Mouse (Mus musculus): ENCODE results near the gene Parvb. TPM values are rescaled to one million over a fixed set of nuclear protein-coding genes. Genes with fewer than 3 reads are reported as not detected.

Parvb gene
- total and polyA plus RNA-seq, 3 experiments, result 4.8 to 58.0 TPM; not detected in 1

- no peak overlapping the region for H3K4me3 ChIP-seq (ENCODE audit: control insufficient read depth in 1 of 2, insufficient read depth in 1 of 2, low read depth in 2 of 2, low read length in 2 of 2)
- no peak for TF ChIP-seq MAX (IDR thresholded peaks at IDR 0.05; ENCODE audit: low read length)
- no peak for TF ChIP-seq NRF1 (IDR thresholded peaks at IDR 0.05; ENCODE audit: insufficient read depth, low read depth, low read length, poor library complexity, severe bottlenecking)
- TF ChIP-seq POLR2AphosphoS2 (IDR thresholded peaks at IDR 0.05; ENCODE audit: low read length), result no peak
- TF ChIP-seq MXI1 (IDR thresholded peaks at IDR 0.05; ENCODE audit: low read depth, low read length), result no peak
- no peak for TF ChIP-seq POLR2AphosphoS5 (IDR thresholded peaks at IDR 0.05; ENCODE audit: borderline replicate concordance, low read depth, low read length)
- TF ChIP-seq EP300 (IDR thresholded peaks at IDR 0.05; ENCODE audit: low read depth in 1 of 2, low read length in 2 of 2), result no peak
- no peak for TF ChIP-seq CTCF (IDR thresholded peaks at IDR 0.05 in 2 of 3, conservative IDR thresholded peaks at IDR 0.05 in 1 of 3; ENCODE audit: control insufficient read depth in 1 of 3, insufficient read depth in 1 of 3, low read depth in 2 of 3, low read length in 3 of 3, poor library complexity in 1 of 3, severe bottlenecking in 1 of 3)
- TF ChIP-seq GATA1 (IDR thresholded peaks at IDR 0.05; ENCODE audit: low read depth, low read length), result no peak
- TF ChIP-seq ZMIZ1 (IDR thresholded peaks at IDR 0.05; ENCODE audit: low read depth, low read length), result no peak
- H3K4me1 ChIP-seq (ENCODE audit: control insufficient read depth in 1 of 2, insufficient read depth in 2 of 2, low read length in 2 of 2), result no peaks in the 10 kb centered on the region
- H3K27me3 ChIP-seq (ENCODE audit: control insufficient read depth in 1 of 2, insufficient read depth in 2 of 2, low read length in 2 of 2), result no peaks in the 10 kb centered on the region
- no peak overlapping the region for H3K27ac ChIP-seq (ENCODE audit: control insufficient read depth, low read depth, low read length)
- no peak for DNase-seq (ENCODE audit: low read depth, low spot score)
- no peaks in the 10 kb centered on the region for H3K9me3 ChIP-seq (replicated peaks; ENCODE audit: insufficient read depth, low read length)
- H3K36me3 ChIP-seq (ENCODE audit: control insufficient read depth in 1 of 2, insufficient read depth in 2 of 2, low read length in 2 of 2), result no peaks in the 10 kb centered on the region
- H3K9ac ChIP-seq (ENCODE audit: control insufficient read depth, low read depth, low read length, poor library complexity, severe bottlenecking), result no peak overlapping the region
- H3K79me2 ChIP-seq (ENCODE audit: control insufficient read depth, insufficient read depth, low read length, poor library complexity), result no peaks in the 10 kb centered on the region
These were observed 46.2 kb downstream of the Parvb start for GRCm38 (mm10) chr15:84278091-84278490.

GRCm38 (mm10) chr15:84278656-84279055 lies 46.8 kb downstream of the Parvb start:
- no peak overlapping the region for H3K27ac ChIP-seq (ENCODE audit: control insufficient read depth, low read depth, low read length)
- H3K27me3 ChIP-seq (ENCODE audit: control insufficient read depth in 1 of 2, insufficient read depth in 2 of 2, low read length in 2 of 2), result no peaks in the 10 kb centered on the region
- no peaks in the 10 kb centered on the region for H3K36me3 ChIP-seq (ENCODE audit: control insufficient read depth in 1 of 2, insufficient read depth in 2 of 2, low read length in 2 of 2)
- H3K4me1 ChIP-seq (ENCODE audit: control insufficient read depth in 1 of 2, insufficient read depth in 2 of 2, low read length in 2 of 2), result no peaks in the 10 kb centered on the region
- no peaks in the 10 kb centered on the region for H3K9me3 ChIP-seq (replicated peaks; ENCODE audit: insufficient read depth, low read length)
- no peak overlapping the region for H3K4me3 ChIP-seq (ENCODE audit: control insufficient read depth in 1 of 2, insufficient read depth in 1 of 2, low read depth in 2 of 2, low read length in 2 of 2)
- TF ChIP-seq MYB (IDR thresholded peaks at IDR 0.05; ENCODE audit: low read depth, low read length), result no peak
- no peak for TF ChIP-seq MXI1 (IDR thresholded peaks at IDR 0.05; ENCODE audit: low read depth, low read length)
- TF ChIP-seq RCOR1 (IDR thresholded peaks at IDR 0.05; ENCODE audit: low read depth, low read length), result no peak
- TF ChIP-seq NRF1 (IDR thresholded peaks at IDR 0.05; ENCODE audit: insufficient read depth, low read depth, low read length, poor library complexity, severe bottlenecking), result no peak
- no peak for TF ChIP-seq NELFE (IDR thresholded peaks at IDR 0.05; ENCODE audit: low read depth, low read length)
- no peak for TF ChIP-seq TBP (IDR thresholded peaks at IDR 0.05; ENCODE audit: low read depth, low read length)
- no peak for TF ChIP-seq POLR2AphosphoS5 (IDR thresholded peaks at IDR 0.05; ENCODE audit: borderline replicate concordance, low read depth, low read length)
- TF ChIP-seq BHLHE40 (IDR thresholded peaks at IDR 0.05; ENCODE audit: borderline replicate concordance, low read depth, low read length), result no peak
- TF ChIP-seq GATA1 (IDR thresholded peaks at IDR 0.05; ENCODE audit: low read depth, low read length), result no peak
- H3K9ac ChIP-seq (ENCODE audit: control insufficient read depth, low read depth, low read length, poor library complexity, severe bottlenecking), result no peak overlapping the region
- DNase-seq (ENCODE audit: low read depth, low spot score), result no peak
- H3K79me2 ChIP-seq (ENCODE audit: control insufficient read depth, insufficient read depth, low read length, poor library complexity), result no peaks in the 10 kb centered on the region

GRCm38 (mm10) chr15:84280309-84280708 lies 48.5 kb downstream of the Parvb start:
- Histone ChIP-seq H3K27ac (ENCODE audit: control insufficient read depth, low read depth, low read length) (no peak overlapping the region), H3K36me3 (ENCODE audit: control insufficient read depth in 1 of 2, insufficient read depth in 2 of 2, low read length in 2 of 2) (no peaks in the 10 kb centered on the region)

More at GRCm38 (mm10) chr15:84280309-84280708, 48.5 kb downstream of the Parvb start:
- H3K27me3 ChIP-seq (ENCODE audit: control insufficient read depth in 1 of 2, insufficient read depth in 2 of 2, low read length in 2 of 2), result no peaks in the 10 kb centered on the region
- no peaks in the 10 kb centered on the region for H3K9me3 ChIP-seq (replicated peaks; ENCODE audit: insufficient read depth, low read length)
- no peak for DNase-seq (ENCODE audit: low read depth, low spot score)
- H3K4me1 ChIP-seq (ENCODE audit: control insufficient read depth in 1 of 2, insufficient read depth in 2 of 2, low read length in 2 of 2), result no peaks in the 10 kb centered on the region
- no peak overlapping the region for H3K9ac ChIP-seq (ENCODE audit: control insufficient read depth, low read depth, low read length, poor library complexity, severe bottlenecking)
- H3K79me2 ChIP-seq (ENCODE audit: control insufficient read depth, insufficient read depth, low read length, poor library complexity), result no peaks in the 10 kb centered on the region
- no peak for TF ChIP-seq MYC (IDR thresholded peaks at IDR 0.05; ENCODE audit: low read depth, low read length)
- TF ChIP-seq MAFK (IDR thresholded peaks at IDR 0.05; ENCODE audit: borderline replicate concordance, low read depth, low read length), result no peak
- no peak for TF ChIP-seq TAL1 (IDR thresholded peaks at IDR 0.05; ENCODE audit: low read length)
- TF ChIP-seq CTCF (IDR thresholded peaks at IDR 0.05 in 2 of 3, conservative IDR thresholded peaks at IDR 0.05 in 1 of 3; ENCODE audit: control insufficient read depth in 1 of 3, insufficient read depth in 1 of 3, low read depth in 2 of 3, low read length in 3 of 3, poor library complexity in 1 of 3, severe bottlenecking in 1 of 3), result no peak
- TF ChIP-seq RAD21 (IDR thresholded peaks at IDR 0.05; ENCODE audit: low read depth, low read length), result no peak
- no peak for TF ChIP-seq GATA1 (IDR thresholded peaks at IDR 0.05; ENCODE audit: low read depth, low read length)
- no peak overlapping the region for H3K4me3 ChIP-seq (ENCODE audit: control insufficient read depth in 1 of 2, insufficient read depth in 1 of 2, low read depth in 2 of 2, low read length in 2 of 2)

Data from MEL (cell line).